Mouse (Mus musculus) adrenal gland, postnatal 36 days (tissue): Measurements from ENCODE around the gene Ifi205. TPM values are rescaled to one million over a fixed set of nuclear protein-coding genes. Genes with fewer than 3 reads are reported as not detected.
A peak's percentile ranks its signal among the peaks of the same experiment; 100 is the strongest.
"Not testable (repeated sequence)": the region's sequence is repeated elsewhere in the genome, so short reads cannot be mapped to it uniquely, and the experiment has no call there.

ENCODE experiments used
- DNase-seq, 2 experiments: peaks; one replicate each; pipeline ENCODE4 v3.0.0; 2021; ENCODE audit warnings: mixed read lengths in 1 of 2
- long read RNA-seq, 2 experiments: library from polyadenylated mRNA; stranded (forward); transcript quantifications; one replicate each; pipeline ENCODE4 v2.0.0; 2021; ENCODE audit warnings: borderline sequencing depth in 2 of 2
- total RNA-seq, 2 experiments: library from RNA; stranded (reverse); gene quantifications; 2 replicates each; pipeline ENCODE4 v1.2.3; 2021

Gene Ifi205
- 10 to 100 TPM in 1 of 2 experiments, 1 to 10 TPM in 1; 2.6 to 16.8 TPM for total RNA-seq
- long read RNA-seq, experiment 1, partial matches to known transcripts, result 0 of 1 reads
- long read RNA-seq, experiment 1, other reads (novel, unspliced or antisense), result 0 of 1 reads
- long read RNA-seq, experiment 2, partial matches to known transcripts, result 0 of 2 reads
- long read RNA-seq, experiment 2, other reads (novel, unspliced or antisense), result 0 of 2 reads

DNA sequence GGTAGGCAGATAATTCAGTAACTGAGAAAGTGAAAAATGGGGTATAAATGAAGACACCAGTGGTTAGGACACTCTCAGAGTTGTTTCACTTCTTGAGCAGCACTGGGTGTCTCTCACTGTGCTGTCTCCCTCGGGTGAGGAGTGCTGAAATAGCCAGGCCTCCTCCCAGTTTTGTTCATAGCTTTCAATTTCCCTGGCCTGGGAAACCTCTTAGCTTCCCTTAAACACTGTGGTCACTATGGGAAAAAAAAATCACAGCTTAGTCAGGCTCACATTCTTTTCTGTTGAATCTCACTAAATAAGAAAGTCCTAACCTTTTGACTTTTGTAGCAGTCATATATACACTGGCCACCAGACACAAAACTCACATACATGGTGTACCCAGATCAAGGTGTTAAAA lies at the start of gene Ifi205:
TSS of gene Ifi205 (minus strand) at position 113 of the 400 bp plus-strand sequence.
- DNase-seq, result no peak

DNA sequence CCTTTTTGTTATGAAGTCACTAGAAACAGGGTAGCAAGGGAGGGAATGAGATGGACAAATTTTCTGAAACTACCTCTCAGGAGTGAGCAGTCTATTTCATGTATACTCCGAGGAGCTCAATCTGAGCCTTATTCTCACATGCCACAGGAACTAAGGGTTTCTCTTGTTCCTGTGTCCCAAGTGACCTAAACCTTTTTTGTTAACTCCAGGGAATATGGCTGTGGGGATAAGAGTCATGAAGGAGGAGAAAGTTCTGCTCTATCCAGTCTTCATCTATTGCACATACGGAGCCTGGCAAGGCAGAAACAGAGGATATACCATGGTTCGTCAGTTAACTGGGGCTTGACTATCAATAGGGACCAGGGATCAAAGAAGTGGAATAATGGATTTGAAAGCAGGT lies 34.7 kb upstream of the Ifi205 start, which contains the start of gene Olfr430:
TSS of gene Olfr430 (plus strand) at position 301 of the 400 bp plus-strand sequence.
- no peak for DNase-seq

DNA sequence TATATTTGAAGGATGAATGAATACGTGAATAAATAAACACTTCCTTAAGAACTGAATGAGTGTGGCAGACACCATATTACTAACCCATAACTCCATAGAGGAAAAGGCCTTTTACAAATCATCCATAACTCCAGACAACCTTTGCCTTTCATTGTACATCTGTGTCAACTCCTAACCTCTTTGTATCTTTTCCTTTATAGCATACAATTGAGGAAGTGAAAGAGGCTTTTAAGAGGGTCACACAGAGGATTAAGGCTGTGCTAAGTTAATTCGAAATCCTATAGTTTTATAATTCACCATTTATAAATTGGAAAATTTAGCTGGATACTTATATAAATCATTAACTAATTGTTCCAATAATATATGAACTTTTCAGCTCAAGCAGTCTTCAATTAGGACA lies 23.6 kb upstream of the Ifi205 start:
- DNase-seq, result no peak

GRCm38 (mm10) chr1:174052981-174053380 lies 21.4 kb upstream of the Ifi205 start:
- peak in 1 of 2 experiments; percentile 5 for DNase-seq

- DNase-seq, result no peak
Observed at GRCm38 (mm10) chr1:174051931-174052536, 20.4 kb upstream of the Ifi205 start.

DNA sequence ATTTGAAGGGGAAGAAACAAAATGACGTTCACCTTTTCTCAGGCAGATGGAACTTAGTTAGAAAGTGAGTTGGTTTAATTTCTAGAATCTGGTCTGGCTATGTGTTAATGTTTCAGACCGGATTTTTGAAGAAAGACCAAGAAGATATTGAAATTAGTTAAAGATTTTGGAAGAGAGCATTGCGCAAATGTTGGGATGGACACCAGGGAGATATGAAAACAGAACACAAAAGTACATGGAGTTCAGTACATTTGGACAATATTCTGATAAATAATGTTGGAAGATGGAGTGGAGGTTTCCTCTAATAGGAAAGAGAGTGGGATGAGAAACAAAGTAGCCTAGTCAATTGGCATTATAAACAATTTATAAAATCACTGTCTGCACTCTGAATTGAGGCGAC lies 19.9 kb upstream of the Ifi205 start:
- no peak for DNase-seq

DNA sequence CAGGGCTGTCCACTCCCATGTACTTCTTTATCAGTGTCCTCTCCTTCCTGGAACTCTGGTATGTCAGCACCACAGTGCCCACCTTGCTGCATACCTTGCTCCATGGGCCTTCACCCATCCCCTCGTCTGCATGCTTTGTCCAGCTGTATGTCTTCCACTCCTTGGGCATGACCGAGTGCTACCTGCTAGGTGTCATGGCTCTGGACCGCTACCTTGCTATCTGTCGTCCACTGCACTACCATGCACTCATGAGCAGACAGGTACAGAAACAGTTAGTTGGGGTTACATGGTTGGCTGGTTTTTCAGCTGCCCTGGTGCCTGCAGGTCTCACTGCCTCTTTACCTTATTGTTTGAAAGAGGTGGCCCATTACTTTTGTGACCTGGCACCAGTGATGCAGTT lies 18.9 kb upstream of the Ifi205 start:
- no peak for DNase-seq

GRCm38 (mm10) chr1:174049357-174049756 lies 17.7 kb upstream of the Ifi205 start:
- not testable (repeated sequence) for DNase-seq

GRCm38 (mm10) chr1:174048893-174049292 lies 17.3 kb upstream of the Ifi205 start, which contains the start of gene Olfr432:
Gene Olfr432 (plus strand): TSS chr1:174049205.
- no peak for DNase-seq

GRCm38 (mm10) chr1:174048227-174048626 lies 16.6 kb upstream of the Ifi205 start:
- not testable (repeated sequence) for DNase-seq

DNA sequence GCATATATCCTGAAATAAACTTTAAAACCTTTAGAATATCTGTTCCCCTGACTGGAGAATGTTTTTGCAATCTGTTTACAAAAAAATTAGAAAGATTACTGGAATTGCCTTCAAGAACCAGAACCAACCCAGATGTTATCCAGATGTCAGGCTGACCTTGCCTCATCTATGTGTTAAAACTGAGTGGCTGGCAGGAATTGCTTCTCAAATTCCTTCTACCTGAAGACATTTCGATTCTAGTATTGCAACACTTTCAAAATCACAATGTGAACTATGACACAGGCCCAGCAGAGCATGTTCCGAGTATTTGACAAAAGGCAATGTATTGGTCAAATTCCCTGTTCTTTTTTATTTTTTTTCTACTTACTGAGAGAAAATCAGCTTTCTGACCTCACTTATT lies 12.8 kb upstream of the Ifi205 start:
- DNase-seq, result no peak

GRCm38 (mm10) chr1:174042091-174042884 lies 10.7 kb upstream of the Ifi205 start:
- not testable (repeated sequence) for DNase-seq

DNA sequence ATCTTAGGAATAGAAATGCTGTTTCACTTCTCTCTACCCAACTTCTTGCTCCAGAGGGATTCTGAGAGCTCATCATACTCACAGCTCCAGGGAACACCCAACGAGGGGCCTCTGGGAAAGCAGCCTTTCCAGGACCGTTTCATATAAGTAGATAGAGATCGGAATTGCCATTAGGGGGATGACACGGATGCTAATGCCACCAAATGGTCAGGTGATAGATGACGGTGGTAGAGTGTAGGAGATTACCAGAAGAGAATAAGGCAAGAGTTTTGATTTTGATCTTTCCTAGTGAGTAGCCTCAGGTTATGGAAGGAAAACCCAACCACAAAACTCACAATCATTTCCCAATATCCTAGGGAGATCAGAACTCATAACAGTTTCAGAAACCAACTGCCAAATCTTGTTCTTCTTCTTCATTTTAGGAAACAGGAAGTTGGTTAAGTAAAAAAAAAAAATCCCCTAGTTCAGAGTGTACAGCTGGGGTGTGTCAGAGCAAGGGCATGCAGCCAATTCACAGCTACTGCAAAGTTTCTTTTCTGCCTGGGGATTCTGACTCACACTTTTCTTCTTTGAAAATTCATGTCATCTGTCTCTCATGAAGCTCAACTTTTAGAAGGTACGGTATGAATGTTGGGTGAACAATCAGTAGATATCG lies 9.0 kb upstream of the Ifi205 start, which contains the start of gene Olfr433:
TSS of gene Olfr433 (plus strand) at position 183 of the 655 bp plus-strand sequence.
- DNase-seq, result peak in 1 of 2 experiments; percentile 59

DNA sequence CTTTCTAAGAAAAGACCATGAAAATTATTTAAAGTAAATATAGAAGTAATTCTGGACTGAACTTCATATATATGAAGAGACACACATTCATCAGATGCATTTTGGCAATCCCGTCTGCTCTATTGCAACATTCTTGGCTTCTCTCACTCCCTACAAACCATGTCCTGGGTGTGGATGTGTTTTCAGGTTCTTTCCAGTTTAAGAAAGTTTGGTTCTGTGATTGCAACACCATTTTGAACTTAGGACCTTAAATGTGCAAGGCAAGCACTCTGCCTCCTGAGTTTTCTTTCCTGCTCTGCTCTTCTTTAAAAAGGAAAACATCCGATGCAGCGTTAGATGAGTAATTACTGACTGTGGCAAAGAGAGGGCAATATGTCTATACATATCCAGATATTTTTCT lies 6.9 kb upstream of the Ifi205 start:
- no peak for DNase-seq

DNA sequence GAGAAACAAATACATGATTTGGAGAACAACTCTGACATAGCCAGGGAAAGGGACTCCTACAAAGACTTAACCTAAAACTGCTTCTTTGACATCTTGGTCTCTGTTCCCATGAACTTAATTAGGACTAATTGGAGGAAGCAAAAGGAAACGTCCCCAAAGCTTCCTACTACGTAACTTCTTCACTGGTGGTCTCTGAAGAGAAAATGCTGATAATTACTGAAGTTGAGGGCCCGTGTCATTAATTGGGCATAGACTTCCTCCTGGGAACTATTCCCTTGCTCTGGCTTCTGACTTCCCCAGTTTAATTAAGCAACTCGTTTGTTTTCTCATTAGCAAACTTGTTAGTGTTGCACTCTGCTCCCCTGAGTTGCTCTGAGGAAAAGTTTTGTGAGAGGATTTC lies 4.2 kb upstream of the Ifi205 start:
- DNase-seq, result no peak

- DNase-seq, result not testable (repeated sequence)
Observed at GRCm38 (mm10) chr1:174007050-174007449, 24.6 kb downstream of the Ifi205 start.

DNA sequence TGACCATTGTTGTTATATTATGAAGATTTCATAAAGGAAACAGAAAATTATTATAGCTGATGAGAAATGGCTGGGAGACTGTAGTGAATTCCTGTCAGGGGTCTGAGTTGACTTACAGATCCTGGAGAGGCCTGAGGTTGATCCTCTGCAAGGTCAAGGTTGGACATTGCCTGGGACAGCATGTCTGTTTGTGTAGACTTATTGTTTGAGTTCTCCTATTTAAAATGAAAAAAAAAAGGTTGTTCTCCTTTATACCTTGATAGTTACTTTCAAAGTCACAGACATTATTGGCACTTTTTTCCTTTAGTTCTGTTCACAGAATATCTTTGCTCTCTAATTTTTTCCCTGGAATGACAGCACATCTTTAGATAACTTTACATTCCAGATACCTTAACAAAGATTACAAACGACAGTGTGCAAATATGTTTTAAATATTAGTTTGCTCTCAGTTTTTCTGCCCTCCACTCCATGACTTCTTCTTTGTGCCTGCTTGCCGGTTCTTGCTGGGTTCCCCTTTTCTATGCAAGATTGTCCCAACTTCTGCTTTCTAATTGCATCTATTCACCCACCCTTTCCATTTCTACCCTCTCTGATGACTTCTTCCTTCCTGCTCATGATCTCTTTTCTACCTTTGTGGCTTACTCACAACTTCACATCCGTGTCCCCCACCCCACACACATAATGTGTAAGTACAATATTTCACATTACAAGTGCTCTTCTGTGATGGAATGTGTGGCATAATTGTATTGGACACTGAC lies 27.1 kb downstream of the Ifi205 start:
- DNase-seq, result not testable (repeated sequence)

DNA sequence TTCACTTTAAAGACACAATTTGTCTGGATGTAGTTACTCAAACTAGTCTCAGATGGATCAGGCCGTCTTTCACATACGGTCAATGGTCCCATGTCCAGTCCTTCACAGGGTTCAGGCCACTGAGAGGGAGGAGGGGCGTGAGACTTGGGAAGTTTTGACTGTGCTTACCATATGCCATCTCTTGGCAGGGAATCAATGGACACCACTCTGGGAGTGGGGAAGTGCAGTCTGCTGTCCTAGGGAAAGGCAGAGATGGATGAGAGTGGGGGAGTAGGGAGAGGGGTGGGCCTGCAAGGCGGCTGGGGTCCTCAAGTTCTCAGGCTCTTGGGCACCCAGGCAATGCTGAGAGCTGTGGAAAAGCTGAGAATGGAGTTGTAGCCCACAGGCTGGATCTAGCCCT lies 36.6 kb downstream of the Ifi205 start:
- DNase-seq, result no peak

- not testable (repeated sequence) for DNase-seq
Observed at GRCm38 (mm10) chr1:173982694-173983305, 48.8 kb downstream of the Ifi205 start, which contains the start of gene Ifi202b. Gene Ifi202b (minus strand): TSS chr1:173982744.

DNA sequence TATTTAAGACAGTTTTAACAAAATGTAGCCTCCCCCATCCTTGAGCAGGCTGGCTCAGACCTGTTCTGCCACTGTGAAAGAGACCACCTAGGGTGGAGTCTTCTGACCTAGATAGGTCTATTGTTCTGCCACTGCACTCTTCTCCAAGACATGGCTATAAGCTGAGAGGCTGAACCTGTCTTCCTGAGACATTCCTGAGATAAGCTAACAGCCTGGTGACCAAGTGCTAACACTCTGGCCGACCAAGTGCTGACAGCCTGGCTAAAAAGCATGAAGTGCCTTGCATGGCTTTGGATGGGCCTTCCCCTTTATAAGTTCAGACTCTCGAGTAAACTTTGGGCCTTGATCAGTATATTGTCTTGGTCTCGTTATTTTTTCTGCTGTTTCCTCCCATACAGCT lies 50.6 kb downstream of the Ifi205 start:
- DNase-seq, result not testable (repeated sequence)

GRCm38 (mm10) chr1:173977622-173978021 lies 54.0 kb downstream of the Ifi205 start:
- DNase-seq, result no peak
